Mouse (Mus musculus) stomach, postnatal 0 days (tissue): ENCODE results near the gene Veph1.

Experiments
- CTCF ChIP-seq: IDR thresholded peaks from 2 replicates; pipeline ENCODE4 v1.5.1; 2016; ENCODE audit warnings: antibody characterized with exemption, low read depth, mild to moderate bottlenecking, moderate library complexity
- EP300 ChIP-seq: optimal IDR thresholded peaks from 2 replicates; pipeline ENCODE3; 2016; ENCODE audit warnings: antibody characterized with exemption

- TF ChIP-seq CTCF (no peak), EP300 (no peak)
Observed at GRCm38 (mm10) chr3:66208836-66209573, 87.6 kb downstream of the Veph1 start.
